Mouse (Mus musculus) adrenal gland, postnatal 4 days (tissue): ENCODE data around the gene Matn4. TPM values are rescaled to one million over a fixed set of nuclear protein-coding genes. Genes with fewer than 3 reads are reported as not detected.

Experiments used
- DNase-seq, 2 experiments: peaks; one replicate each; pipeline ENCODE4 v3.0.0; 2021 to 2022; ENCODE audit warnings: low spot score in 2 of 2, mixed read lengths in 2 of 2
- total RNA-seq, 2 experiments: library from RNA; stranded (reverse); gene quantifications; 2 replicates each; pipeline ENCODE4 v1.2.3; 2021

Matn4 gene
- total RNA-seq, 2 experiments from 2014 or later, result 4.7 to 4.9 TPM

DNA sequence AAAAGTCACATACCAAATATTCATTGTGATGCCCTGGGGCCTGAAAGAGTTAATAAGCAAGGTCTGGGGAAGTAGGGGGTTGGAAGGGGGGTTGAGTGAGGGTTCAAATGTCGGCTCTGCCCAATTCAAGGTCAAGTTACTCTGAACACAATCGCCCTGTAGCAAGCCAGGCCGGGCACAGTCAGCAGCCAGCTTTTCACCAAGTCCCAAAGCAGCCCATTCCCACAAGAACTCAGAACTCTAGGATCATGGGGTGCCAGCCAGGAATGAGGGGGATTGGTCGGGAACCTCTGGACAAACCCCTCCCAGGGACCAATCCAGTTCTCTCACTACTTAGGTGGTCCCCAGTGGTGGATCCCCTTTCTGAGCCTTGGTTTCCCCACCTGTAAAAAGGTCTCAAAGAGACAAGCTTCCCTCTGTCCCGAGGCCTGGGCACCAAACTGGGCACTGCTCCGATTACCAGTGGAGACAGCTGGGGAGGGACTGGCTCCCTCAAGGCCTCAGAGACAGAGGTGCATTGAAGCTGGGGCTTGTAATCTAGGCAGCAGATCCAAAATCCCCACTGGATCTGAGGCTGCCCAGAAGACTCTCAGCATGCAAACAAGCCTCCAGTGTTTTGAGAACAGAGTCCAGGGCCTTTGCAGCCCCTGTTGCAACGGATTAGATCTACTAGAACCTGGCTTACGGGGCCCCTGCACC is 31.4 kb upstream of the Matn4 start:
- DNase-seq, result no peak

DNA sequence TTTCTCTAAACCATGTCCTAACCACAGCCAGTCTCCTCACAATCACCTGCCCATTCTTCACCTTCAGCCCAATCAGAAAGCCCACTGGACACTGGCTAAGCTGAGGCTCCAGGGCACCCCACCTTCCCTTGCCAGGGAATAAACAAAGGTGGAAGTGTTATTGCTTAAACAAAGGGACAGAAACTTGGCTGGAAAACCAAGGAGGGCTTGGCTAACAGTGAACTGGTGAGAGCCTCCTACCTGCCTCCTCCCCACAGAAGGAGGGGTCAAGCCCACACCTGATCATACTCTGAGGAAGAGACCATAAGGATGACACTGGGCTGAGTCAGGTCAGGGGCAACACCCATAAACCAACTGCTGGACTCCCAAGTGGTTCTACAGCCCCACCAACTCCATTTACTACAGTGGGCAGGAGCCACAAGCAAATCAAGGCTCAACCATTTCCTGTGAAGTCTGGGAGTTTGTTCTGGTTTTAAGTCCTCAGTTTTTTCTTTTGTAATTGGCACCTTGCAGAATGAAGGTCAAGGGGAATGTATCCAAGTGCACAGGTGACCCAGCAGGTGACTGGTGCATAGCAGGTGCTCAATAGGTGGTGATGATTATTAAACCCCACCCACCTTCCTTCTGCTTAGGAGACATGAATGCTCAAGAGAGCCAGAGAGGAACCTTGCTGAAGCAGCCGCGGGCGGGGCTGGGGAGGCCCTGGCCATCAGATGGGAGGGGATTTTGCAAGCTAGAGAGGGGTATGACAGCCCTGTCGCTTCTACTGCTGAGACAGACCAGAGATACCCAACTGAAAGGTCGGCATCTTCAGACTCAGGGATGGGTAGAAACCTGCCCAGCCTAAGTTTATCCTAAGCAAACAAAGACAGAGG is 30.5 kb upstream of the Matn4 start:
- no peak for DNase-seq

DNA sequence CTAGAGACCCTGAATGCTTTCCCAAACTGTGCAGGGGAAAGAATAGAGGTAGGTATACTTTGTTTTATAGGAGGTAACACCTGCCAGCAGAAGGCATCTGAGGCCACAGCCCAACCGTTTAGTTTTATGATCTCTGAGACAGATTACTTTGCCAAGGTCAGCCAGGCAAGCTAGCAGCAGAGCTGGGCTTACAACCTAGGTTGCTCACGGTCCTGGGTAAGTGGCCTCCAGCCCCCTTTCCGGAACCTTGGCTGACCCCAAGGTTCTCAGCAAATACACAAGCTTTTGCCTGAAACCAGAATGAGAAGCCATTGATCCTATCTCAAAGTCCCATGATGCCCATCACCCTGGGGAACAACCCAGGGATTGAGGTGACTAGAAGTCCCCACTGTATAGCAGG is 29.7 kb upstream of the Matn4 start:
- DNase-seq, result no peak

DNA sequence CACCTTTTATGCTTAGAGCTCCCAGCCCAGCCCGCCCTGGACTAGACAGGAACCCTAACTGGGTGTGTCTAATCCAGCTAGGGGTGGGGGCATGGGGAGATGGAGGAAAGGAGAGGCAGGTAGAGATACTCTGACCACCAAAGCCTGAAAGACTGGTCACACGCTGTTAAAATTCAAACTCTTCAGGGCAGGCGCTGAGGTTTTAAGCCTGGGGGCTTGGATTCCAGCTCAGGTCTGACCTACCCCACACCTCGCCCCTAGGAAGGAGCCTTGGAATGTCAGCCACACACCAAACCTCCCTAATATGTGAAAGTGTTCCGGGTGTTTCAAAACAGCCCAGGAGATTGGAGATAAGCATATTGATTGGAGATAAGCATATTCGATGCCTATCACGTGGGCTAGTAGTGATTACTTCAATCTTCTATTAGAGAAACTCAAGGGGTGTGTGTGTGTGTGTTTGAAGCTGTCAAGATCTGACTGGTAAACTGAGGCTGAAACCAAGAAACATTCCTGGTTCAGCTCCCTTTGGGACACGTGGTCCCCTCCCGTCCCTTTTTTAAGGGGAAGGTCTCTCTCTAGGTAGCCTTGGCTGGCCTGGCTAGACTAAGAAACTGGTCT is 28.4 kb upstream of the Matn4 start:
- no peak for DNase-seq

DNA sequence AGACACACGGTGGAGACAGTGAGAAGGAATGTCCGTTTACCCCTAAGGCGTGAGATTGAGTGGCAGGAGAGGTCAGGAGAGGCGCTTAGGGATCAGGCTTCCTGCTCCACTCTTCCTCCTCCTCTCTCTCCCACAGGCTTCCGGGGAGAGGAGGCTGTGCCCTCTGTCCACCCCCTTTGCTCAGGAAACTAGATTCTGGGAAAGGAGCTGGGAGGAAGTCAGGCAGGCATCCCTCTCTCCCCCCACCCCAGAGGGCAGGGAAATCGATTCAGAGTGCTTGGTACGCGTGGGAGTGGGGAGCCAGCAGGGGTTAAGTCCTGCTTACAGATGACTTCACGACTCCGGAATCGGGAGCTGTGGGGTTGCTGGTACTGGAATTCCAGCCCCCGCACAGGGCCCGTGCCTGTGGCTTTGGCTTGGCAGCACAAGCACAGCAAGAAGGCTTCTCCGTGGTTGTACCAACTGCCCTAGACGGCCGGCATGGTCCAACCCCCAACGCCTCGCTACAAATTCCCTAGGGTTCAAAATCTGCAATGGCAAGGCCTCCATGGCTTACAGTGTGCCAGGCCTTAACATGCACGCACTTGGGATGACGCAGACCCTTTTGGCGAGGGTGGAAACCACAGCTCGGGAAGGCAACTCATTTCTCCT is 27.7 kb upstream of the Matn4 start:
- DNase-seq, result no peak

DNA sequence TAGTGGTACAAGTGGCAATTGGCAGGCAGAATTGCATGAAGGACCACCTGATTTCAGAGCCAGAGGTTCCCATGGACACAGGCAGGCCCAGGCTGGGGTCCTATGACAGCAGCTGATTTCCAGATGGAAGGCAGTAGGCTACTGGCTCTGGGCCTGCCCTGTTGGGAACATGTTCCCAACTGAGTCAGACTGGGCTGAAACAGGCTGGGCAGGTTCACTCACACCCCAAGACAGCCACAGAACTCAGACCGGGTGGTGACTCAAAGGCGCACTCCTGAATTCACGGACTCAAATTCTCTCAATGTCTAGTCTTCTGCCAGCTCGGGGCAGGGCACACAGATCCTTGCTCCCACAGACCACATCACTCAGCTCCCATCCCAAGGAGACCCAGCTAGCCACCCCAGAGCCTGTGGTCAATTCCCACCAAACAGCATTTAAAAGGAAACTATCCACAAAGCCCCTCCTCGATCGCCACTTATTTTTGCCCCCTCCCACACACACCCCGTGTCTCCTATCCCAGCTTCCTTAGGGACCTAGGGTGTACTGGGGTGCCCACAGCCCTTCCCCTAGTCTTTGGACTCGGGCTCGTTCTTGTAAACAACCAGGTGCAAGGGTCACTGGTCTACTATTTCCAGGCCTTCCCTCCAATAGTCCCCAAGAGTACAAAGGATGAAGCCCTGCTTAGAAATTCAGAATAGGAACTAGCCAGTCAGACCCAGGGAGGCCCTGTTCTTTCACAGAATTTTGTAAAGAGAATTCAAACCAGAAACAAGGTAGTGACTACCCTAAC is 26.9 kb upstream of the Matn4 start:
- no peak for DNase-seq

DNA sequence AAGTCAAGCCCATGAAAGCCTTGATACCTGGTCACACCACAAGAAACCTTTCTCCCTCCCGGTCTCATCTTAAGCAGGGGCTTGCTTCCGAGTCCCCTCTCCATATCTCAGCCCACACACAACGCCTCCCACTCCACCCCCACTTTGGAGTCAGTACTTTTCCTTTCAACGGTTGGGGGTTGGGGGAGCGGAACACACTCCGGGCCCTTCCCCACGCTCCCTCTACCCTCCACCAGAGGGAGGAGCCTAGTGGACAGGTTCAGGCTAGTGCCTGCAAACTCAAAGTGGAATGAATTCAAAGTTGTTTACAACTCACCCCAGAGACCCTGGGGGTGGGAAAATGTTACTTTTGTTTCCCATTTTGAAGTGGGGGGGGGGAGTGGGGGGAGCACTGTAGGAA is 25.7 kb upstream of the Matn4 start:
- no peak for DNase-seq

DNA sequence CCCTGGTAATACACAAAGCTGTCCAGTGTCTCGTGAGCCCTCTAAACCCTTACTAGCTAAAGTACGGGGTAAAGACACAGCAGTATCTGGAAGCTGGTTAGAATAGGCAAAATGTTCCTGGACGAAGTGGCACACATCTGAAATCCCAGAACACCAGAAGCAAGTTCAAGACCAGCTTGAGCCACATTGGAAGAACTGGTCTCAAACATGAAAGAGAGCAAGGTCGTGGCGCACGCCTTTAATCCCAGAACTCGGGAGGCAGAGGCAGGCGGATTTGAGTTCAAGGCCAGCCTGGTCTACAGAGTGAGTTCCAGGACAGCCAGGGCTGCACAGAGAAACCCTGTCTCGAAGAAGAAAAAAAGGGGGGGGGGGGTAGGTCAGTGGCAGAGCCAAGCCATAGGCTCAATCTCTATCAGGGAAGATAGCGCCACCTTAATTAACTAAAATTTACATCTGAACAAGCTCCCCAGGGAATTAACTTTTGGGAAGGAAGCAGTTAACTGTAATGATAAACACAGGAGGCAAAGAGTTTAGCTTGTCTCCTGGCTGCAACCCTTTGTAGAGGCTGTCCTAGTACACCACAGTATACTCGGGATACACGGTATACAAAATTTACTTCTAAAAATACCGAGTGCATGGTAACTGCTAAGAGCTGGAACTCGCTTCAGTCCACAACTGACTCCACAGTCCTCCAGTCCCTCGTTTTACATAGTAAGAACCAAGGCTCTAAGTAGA is 25.1 kb upstream of the Matn4 start:
- DNase-seq, result no peak

DNA sequence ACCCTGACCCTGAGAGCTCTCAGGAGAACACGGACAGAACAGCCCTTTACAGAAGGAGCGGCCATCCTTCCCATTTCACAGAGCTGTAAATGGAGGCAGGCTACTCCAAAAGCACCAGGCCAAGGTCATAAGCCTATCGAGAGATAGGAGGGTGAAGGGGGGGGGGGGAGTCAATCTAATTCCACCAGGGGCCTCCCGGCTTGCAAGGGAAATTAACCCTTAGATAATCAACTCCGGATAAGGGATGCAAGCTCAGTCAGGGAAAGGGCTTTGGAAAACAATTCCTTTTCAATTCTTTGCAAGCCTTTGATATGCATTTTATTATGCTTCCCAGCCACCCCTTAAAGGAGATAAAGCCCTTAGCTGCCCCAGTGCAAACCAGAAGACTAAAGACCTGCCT is 23.5 kb upstream of the Matn4 start:
- DNase-seq, result no peak

DNA sequence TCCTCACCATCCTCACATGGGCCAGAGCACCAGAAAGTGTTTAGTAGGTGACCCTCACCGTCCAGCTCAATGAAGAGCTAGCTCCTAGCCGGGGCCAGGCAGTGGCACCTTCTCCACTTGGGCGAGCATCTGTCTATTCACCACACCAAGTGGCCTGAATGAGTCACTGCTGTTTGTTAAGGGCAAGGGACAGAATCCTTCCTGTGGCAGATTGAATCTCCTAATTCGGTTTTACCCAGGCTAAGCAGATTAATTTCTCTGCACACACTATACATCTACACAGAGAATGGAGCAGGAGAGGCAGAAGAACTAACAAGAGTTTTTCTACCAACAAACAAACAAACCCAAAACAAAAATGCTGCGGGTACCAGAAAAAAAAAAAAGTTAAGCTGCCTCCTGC is 22.0 kb upstream of the Matn4 start:
- no peak for DNase-seq

DNA sequence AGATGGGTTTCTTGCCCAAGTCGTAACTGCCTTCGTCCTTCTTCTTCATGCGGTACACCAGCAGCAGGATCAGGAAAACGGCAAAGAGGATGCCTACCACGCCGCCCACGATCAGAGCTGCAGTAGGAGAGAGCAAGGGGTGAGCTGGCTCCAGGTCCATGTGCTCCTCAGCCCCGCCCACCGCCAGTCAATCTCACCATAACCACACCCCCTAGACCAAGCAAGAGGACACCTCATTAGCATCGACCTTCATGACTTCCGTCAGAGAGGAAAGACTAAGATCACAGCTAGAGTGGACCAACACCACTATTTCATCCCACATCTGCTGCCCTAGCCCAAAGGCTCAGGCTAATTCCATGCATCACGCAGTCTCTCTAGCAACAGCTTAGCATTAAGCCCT is 21.2 kb upstream of the Matn4 start:
- DNase-seq, result no peak

DNA sequence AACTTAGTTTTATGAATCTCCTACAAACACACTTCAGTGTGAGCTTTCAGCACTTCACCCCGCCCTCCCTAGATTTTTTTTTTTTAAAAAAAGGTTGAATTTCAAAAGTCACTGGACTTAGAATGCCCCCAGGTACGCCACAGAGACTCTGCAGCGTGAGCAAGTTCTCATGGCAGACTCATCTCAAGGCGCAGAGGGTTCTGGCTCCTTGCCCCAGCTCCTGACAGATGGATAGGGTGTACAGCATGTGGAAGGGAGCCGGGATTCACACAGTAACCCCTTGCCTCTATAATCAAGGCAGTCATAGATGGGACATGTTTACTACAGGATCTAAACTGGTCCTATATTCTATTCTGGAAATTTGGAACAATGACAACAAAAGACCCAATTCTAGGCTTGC is 20.4 kb upstream of the Matn4 start:
- no peak for DNase-seq

DNA sequence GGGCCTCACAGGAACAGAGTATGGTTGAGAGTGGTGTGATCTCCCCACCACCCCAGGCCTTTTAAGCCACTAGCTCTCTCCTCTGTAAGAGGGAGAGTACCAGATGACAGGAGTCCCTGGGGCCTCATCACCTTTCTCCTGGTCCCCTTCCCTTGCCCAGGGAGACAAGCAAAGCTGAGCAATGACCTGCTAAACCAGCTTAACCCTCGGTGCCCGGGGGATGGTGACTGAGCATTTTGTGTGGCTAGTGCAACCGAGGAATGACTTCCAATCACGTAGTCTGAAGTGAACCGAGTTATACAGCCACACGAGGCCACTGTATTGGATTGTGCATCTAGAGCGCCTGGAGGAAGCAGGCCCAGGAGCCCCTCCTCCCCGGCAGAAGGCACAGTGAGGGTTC is 19.4 kb upstream of the Matn4 start:
- no peak for DNase-seq

DNA sequence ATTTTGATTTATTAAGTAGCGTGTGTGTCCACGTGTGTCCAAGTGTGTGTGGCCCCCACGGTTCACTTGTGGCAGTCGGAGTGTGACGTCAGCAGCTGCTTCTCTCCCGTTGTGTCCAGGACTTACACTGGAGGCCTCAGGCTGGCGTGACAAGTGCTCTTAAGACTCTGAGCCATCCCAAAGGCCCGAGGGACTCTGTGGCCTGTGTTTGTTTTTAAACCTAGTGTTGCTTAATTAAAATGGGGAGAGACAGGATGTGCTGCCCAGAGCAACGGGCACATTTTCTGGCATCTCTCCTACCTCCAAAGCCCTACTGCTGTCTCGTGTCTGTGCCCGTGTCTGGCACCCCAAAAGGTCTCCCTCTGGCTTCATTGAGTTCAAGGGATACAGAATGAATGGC is 18.5 kb upstream of the Matn4 start:
- DNase-seq, result no peak

DNA sequence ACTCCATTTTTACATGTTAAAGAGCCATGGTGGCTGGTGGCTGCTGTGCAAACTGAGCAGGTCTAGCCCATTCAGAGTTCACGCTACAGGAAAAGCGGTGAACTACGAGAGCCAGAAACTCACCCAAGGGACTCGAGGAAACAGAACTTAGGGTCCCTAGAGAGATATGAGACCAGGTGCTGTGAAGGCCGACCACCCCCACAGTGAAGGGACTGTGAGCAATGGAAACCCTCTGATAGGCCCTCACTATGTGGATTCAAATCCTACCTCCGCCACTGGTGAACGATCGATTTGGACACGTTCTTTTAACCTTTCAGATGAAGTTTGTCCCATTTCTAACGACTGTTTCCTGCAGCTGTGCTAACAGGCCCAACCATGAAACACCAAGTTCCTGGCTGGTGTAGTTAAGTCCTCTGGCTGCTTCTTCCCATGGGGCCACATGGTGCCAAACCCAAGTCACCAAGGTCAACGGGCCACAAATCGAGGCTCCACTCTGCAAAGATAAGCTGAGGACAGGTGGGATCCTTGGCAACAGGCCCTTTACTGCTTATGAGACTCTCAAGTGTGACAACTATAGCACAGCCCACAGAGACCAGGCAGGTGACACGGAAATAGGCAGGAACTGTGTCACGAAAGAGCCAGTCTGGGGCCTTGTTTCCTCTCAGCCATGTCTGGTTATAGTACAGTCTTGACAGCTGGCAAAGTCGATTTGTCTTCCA is 17.9 kb upstream of the Matn4 start:
- DNase-seq, result no peak

DNA sequence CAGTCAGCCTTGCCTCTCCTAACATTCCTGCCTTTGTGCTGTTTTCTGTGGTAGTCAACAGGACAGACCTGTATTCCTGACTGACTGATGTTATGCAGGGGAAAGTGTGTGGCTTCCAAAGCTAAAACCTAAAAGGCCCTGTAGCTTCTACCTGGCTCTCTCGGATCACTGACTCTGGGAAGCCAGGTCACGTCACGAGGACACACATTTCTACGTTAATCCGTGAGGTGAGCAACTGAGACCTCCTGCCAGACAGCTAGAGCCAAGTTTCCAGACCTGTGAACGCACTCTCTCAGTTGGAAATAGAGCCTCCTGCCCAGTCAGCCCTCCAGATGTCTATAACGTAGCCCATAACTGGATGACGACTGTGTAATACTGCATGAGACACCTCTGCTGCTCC is 17.0 kb upstream of the Matn4 start:
- DNase-seq, result no peak

DNA sequence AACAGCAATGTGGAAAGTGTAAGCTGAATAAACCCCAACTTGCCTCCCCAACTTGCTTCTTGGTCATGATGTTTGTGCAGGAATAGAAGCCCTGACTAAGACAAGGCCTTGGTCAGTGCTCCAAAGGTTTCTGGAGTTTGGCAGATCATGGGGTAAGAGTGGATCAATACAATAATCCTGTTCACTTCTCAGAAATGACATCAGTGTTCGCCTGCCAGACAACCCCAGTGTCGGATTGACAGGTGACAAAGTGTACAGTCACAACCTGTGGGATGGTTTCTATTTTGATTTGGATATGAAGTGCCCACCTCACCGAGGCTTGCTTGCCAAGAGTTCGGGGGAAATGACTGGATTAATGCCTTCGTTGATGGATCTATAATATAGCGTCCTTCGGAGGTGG is 16.3 kb upstream of the Matn4 start:
- DNase-seq, result no peak

DNA sequence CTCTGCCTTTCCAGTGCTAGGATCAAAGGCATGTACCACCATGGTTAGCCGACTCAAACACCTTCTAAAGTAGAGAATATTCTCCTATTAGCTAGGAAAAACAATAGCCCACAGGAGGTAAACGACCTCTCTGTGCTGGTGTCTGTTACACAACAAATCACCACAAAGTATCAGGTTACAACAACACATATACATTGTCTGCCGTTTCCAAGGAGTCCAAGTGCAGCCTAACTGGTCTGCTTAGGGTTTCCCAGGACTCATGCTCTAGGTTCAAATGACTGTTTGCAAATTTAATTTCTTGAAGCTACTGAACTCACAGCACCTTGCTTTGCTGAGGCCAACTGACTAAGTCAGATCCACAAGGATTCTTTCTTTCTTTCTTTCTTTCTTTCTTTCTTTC is 14.5 kb upstream of the Matn4 start:
- no peak for DNase-seq

DNA sequence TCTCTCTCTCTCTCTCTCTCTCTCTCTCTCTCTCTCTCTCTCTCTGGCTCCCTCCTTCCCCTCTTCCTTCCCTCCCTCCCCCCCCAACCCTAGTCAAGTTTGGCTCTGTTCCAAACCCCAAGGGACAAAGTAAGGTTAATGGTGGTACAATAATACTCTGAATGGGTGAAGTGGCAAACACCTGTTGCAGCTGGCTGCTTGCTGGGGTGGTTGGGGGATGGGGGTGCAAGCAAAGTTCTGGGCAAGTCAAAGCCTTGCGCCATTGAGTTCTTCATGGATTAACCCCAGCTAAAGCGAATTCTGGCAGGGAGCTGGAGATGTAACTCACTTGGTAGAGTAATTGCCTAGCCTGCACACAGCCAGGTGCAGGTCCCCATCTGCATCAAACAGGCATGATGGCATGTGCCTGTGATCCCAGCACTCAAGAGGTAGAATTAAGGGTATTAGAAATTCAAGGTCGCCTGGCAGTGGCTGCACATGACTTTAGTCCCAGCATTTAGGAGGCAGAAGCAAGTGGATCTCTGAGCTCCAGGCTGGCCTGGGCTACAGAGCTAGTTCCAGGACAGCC is 13.4 kb upstream of the Matn4 start:
- no peak for DNase-seq
